Mouse (Mus musculus) C2C12 (cell line): ENCODE measurements around the gene Nrn1l. TPM values are rescaled to one million over a fixed set of nuclear protein-coding genes. Genes with fewer than 3 reads are reported as not detected.

Source experiments
- H3K27me3 ChIP-seq: one replicate; pipeline ENCODE4 v1.6.1; 2011; ENCODE audit not compliant: control insufficient read depth, insufficient read depth, insufficient read length
- H3K36me3 ChIP-seq: one replicate; pipeline ENCODE4 v1.6.1; 2011; ENCODE audit not compliant: control insufficient read depth, insufficient read depth
- H3K4me3 ChIP-seq: one replicate; pipeline ENCODE4 v1.5.1; 2011; ENCODE audit warnings: mild to moderate bottlenecking, control low read depth; ENCODE audit not compliant: poor library complexity, insufficient read depth, severe bottlenecking
- H3K79me2 ChIP-seq: one replicate; pipeline ENCODE4 v1.6.1; 2011; ENCODE audit not compliant: control insufficient read depth, insufficient read depth
- H3K79me3 ChIP-seq: one replicate; pipeline ENCODE4 v1.6.1; 2011; ENCODE audit warnings: low read depth, control low read depth
- H3ac ChIP-seq: one replicate; pipeline ENCODE3; 2011; ENCODE audit warnings: low read depth; ENCODE audit not compliant: control insufficient read depth, insufficient read length
- CEBPB ChIP-seq: IDR thresholded peaks from one replicate; pipeline ENCODE4 v1.6.1; 2011; ENCODE audit warnings: low read depth, mild to moderate bottlenecking, control low read depth, moderate library complexity
- CTCF ChIP-seq: IDR thresholded peaks from one replicate; pipeline ENCODE4 v1.5.1; 2011; ENCODE audit not compliant: control insufficient read depth, insufficient read depth, insufficient read length
- FOSL1 ChIP-seq: IDR thresholded peaks from one replicate; pipeline ENCODE4 v1.8.0; 2011; ENCODE audit warnings: mild to moderate bottlenecking, low read length; ENCODE audit not compliant: poor library complexity, insufficient read depth, severe bottlenecking
- MAX ChIP-seq: IDR thresholded peaks from one replicate; pipeline ENCODE4 v1.6.1; 2011; ENCODE audit warnings: mild to moderate bottlenecking, control low read depth
- MYOD1 ChIP-seq: IDR thresholded peaks from one replicate; pipeline ENCODE4 v1.6.1; 2011; ENCODE audit warnings: low read depth; ENCODE audit not compliant: control insufficient read depth, insufficient read length
- MYOG ChIP-seq: IDR thresholded peaks from one replicate; pipeline ENCODE4 v1.6.1; 2011; ENCODE audit not compliant: control insufficient read depth, insufficient read length; ENCODE audit errors: extremely low read depth
- USF1 ChIP-seq: IDR thresholded peaks from one replicate; pipeline ENCODE4 v1.6.1; 2011; ENCODE audit warnings: low read depth, mild to moderate bottlenecking, control low read depth, moderate library complexity
- polyA plus RNA-seq: library from polyadenylated mRNA; unstranded; fragments of >200 nt; fragmentation: generic; extraction: Trizol; gene quantifications from one replicate; pipeline ENCODE4 v1.2.1, GENCODE M21; 2012; ENCODE audit warnings: missing spikeins

The Nrn1l gene
- polyA plus RNA-seq, 1 experiment = 0.32 TPM

- Histone ChIP-seq H3K4me3 (no peak overlapping the region), H3K27me3 (no peaks in the 10 kb centered on the region), H3K79me2 (peaks cover 22% of the 10 kb centered on the region), H3K36me3 (peaks cover 2% of the 10 kb centered on the region), H3K79me3 (peaks cover 4% of the 10 kb centered on the region), H3ac (no peak overlapping the region)
- TF ChIP-seq CTCF (no peak), MYOG (no peak), USF1 (no peak), MYOD1 (no peak), MAX (no peak), FOSL1 (no peak), CEBPB (no peak)
Measured at GRCm38 (mm10) chr8:105897801-105898480, 4.6 kb downstream of the Nrn1l start.

GRCm38 (mm10) chr8:105900180-105900940, 7.0 kb downstream of the Nrn1l start, which contains the start of gene Pskh1:
Gene Pskh1 (plus strand): TSS chr8:105900441.
- Histone ChIP-seq H3K79me3 (peaks cover 6% of the 10 kb centered on the region), H3K27me3 (no peaks in the 10 kb centered on the region), H3K36me3 (no peaks in the 10 kb centered on the region), H3ac (peak within 1 kb of the TSS; percentile 100), H3K4me3 (peak within 1 kb of the TSS; percentile 75), H3K79me2 (peaks cover 24% of the 10 kb centered on the region)
- TF ChIP-seq MYOG = no peak
- no peak for TF ChIP-seq FOSL1

- H3K79me2 ChIP-seq = peaks cover 29% of the 10 kb centered on the region
- H3K27me3 ChIP-seq = no peaks in the 10 kb centered on the region
- peak overlapping the region; percentile 75 for H3K4me3 ChIP-seq
- H3K36me3 ChIP-seq = no peaks in the 10 kb centered on the region
- peak overlapping the region; percentile 100 for H3ac ChIP-seq
- TF ChIP-seq CTCF (no peak), MYOD1 (no peak), MAX (no peak), USF1 (no peak), CEBPB (no peak), MYOG (no peak), FOSL1 (no peak)
- peaks cover 6% of the 10 kb centered on the region for H3K79me3 ChIP-seq
Measured at GRCm38 (mm10) chr8:105900941-105901616, 7.7 kb downstream of the Nrn1l start.

GRCm38 (mm10) chr8:105919390-105919789, 26.0 kb downstream of the Nrn1l start:
- no peaks in the 10 kb centered on the region for H3K36me3 ChIP-seq
- no peak overlapping the region for H3K4me3 ChIP-seq
- no peaks in the 10 kb centered on the region for H3K79me2 ChIP-seq
- TF ChIP-seq USF1 (no peak), CTCF (no peak), CEBPB (no peak), MYOG (no peak), FOSL1 (no peak), MAX (no peak), MYOD1 (no peak)
- H3ac ChIP-seq = no peak overlapping the region
- H3K79me3 ChIP-seq = no peaks in the 10 kb centered on the region
- no peaks in the 10 kb centered on the region for H3K27me3 ChIP-seq

GRCm38 (mm10) chr8:105925123-105925522, 31.8 kb downstream of the Nrn1l start:
- Histone ChIP-seq H3K79me2 (no peaks in the 10 kb centered on the region), H3K79me3 (no peaks in the 10 kb centered on the region), H3ac (no peak overlapping the region), H3K4me3 (no peak overlapping the region), H3K27me3 (no peaks in the 10 kb centered on the region), H3K36me3 (no peaks in the 10 kb centered on the region)
- no peak for TF ChIP-seq MYOD1

GRCm38 (mm10) chr8:105930602-105931001, 37.2 kb downstream of the Nrn1l start:
- Histone ChIP-seq H3K79me3 (no peaks in the 10 kb centered on the region), H3K36me3 (peaks cover 3% of the 10 kb centered on the region), H3K79me2 (no peaks in the 10 kb centered on the region), H3K4me3 (no peak overlapping the region), H3ac (no peak overlapping the region), H3K27me3 (no peaks in the 10 kb centered on the region)
- TF ChIP-seq CEBPB (no peak), CTCF (peak; percentile 83)
